Mouse (Mus musculus): ENCODE measurements around the gene Myg1. TPM values are rescaled to one million over a fixed set of nuclear protein-coding genes. Genes with fewer than 3 reads are reported as not detected.

Myg1 gene
- total and polyA plus RNA-seq, 3 experiments = 19.0 to 27.8 (median 24.1) TPM

DNA sequence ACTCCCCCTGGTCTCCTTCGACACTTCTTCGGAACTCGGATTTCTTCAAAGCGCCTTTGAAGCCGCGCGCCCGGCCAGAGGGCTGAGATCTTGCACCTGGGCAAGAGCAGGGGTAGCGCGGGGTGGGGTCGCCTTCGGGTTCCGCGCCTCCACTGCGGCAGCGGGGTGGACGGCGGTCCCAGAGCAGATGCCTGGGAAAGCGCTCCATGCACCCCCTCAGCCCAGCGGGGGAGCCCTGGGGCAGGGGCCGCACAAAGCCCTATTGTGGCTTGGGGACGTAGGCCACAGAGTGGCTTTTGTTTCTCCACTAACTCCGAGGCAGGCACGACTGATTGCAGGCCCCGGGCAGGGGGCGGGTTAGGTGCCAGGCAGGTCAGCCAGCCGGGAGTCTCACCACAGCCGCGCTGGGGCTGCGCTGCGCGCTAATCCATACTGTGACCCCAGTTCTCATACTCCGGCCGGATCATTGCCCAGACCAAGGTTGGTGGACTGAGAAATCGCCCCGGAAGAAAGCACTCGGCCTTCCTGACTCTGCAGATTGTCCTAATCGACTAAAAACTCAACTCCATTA lies 24.4 kb downstream of the Myg1 start:
- peak overlapping the region; percentile 36 for H3K27ac ChIP-seq
- intact Hi-C loops (cut with DNase I) = no loop called here
- H3K79me2 ChIP-seq (replicated peaks; ENCODE audit: control insufficient read depth, insufficient read depth, low read length) = no peaks in the 10 kb centered on the region
- DNase-seq = peak in 1 of 2 experiments; percentile 17
- H3K27me3 ChIP-seq (ENCODE audit: control insufficient read depth, insufficient read depth, low read length) = peaks cover 2% of the 10 kb centered on the region; the same call in 1 of the 2 replicates
- peaks cover 4% of the 10 kb centered on the region for H3K4me1 ChIP-seq (ENCODE audit: control insufficient read depth, insufficient read depth, low read length)
- H3K36me3 ChIP-seq (ENCODE audit: control insufficient read depth, insufficient read depth, low read length) = no peaks in the 10 kb centered on the region
- peak overlapping the region; percentile 51 for H3K4me3 ChIP-seq
- TF ChIP-seq CTCF (IDR thresholded peaks at IDR 0.05) (no peak), EP300 (IDR thresholded peaks at IDR 0.05; ENCODE audit: insufficient read depth, low read depth, low read length) (no peak), POLR2A (IDR thresholded peaks at IDR 0.05; ENCODE audit: insufficient read depth, low read depth, low read length) (no peak)
- H3K9ac ChIP-seq (ENCODE audit: low read depth, low read length) = peak overlapping the region; percentile 50
- 20% methylated on average over 38 of the region's 38 CpGs for WGBS

DNA sequence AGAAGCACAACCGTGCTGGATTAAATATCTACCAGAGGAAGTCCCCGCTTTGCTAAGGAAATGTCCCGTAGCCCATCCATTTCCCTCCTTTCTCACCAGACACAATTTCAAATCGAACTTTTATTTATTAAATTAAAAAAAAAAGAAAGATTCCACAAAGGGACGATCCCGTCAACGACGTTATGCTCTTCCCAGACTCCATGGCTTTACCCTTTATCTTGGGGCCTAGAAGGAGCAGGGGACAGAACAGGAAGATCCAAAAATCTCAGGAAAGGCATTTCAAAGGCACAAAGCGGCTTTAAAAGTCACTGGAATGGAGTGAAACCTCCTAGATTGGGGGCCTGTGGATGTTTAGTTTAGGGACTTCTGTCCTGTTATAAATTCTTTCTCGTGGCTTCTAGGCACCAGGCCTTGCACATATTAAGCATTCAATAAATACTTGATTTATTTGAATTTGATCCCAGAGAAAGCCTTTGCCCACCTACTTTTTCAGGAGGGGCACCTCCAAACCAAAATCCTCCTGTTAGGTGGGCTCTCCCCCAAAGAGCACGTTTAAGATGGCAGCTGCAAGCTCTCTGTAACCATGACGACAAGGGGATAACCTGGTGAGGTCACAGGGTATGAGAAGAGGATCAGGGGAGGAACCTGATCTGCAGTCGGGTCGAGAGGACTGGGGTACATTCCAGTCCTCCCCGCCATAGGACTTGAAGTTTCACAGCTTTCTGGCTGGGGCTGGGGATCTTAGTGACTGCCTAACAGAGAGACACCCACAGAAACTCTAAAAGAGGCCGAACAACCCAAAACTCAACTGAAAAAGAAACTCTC lies 25.2 kb downstream of the Myg1 start:
- Histone ChIP-seq H3K27me3 (ENCODE audit: control insufficient read depth, insufficient read depth, low read length) (peaks cover 2% of the 10 kb centered on the region; the same call in 1 of the 2 replicates), H3K36me3 (ENCODE audit: control insufficient read depth, insufficient read depth, low read length) (no peaks in the 10 kb centered on the region), H3K4me1 (ENCODE audit: control insufficient read depth, insufficient read depth, low read length) (peaks cover 2% of the 10 kb centered on the region), H3K9ac (ENCODE audit: low read depth, low read length) (no peak overlapping the region), H3K79me2 (replicated peaks; ENCODE audit: control insufficient read depth, insufficient read depth, low read length) (no peaks in the 10 kb centered on the region), H3K4me3 (no peak overlapping the region), H3K27ac (no peak overlapping the region)
- no peak for TF ChIP-seq POLR2A (IDR thresholded peaks at IDR 0.05; ENCODE audit: insufficient read depth, low read depth, low read length)
- no peak for TF ChIP-seq CTCF (IDR thresholded peaks at IDR 0.05)
- TF ChIP-seq EP300 (IDR thresholded peaks at IDR 0.05; ENCODE audit: insufficient read depth, low read depth, low read length) = no peak
- 78% methylated on average over 16 of the region's 16 CpGs for WGBS
- no peak for DNase-seq
- intact Hi-C loops (cut with DNase I) = no loop called here

DNA sequence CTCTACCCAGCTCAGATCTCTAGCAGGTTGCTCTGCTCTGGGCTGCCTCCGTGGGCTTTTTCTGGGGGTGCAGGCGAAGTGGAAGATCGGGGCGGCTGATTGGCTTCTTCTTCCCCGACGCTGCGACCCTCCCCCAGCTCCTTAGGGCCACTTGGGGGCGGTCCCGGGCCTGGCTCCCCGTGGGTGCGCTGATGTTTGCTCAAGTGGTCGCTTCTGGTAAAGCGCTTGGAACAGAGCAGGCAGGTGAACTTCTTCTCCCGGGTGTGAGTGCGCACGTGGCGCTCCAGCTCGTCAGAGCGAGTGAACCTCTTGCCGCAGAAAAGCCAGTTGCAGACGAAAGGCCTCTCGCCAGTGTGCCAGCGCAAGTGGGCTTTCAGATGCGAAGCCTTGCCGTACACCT lies 26.6 kb downstream of the Myg1 start:
- Histone ChIP-seq H3K36me3 (ENCODE audit: control insufficient read depth, insufficient read depth, low read length) (no peaks in the 10 kb centered on the region), H3K27ac (no peak overlapping the region), H3K27me3 (ENCODE audit: control insufficient read depth, insufficient read depth, low read length) (peaks cover 2% of the 10 kb centered on the region; the same call in 1 of the 2 replicates), H3K4me1 (ENCODE audit: control insufficient read depth, insufficient read depth, low read length) (peaks cover 2% of the 10 kb centered on the region), H3K79me2 (replicated peaks; ENCODE audit: control insufficient read depth, insufficient read depth, low read length) (no peaks in the 10 kb centered on the region), H3K9ac (ENCODE audit: low read depth, low read length) (no peak overlapping the region), H3K4me3 (no peak overlapping the region)
- intact Hi-C loops (cut with DNase I) = no loop called here
- TF ChIP-seq CTCF (IDR thresholded peaks at IDR 0.05) = no peak
- no peak for TF ChIP-seq EP300 (IDR thresholded peaks at IDR 0.05; ENCODE audit: insufficient read depth, low read depth, low read length)
- no peak for TF ChIP-seq POLR2A (IDR thresholded peaks at IDR 0.05; ENCODE audit: insufficient read depth, low read depth, low read length)
- no peak for DNase-seq
- 17% methylated on average over 25 of the region's 25 CpGs for WGBS

DNA sequence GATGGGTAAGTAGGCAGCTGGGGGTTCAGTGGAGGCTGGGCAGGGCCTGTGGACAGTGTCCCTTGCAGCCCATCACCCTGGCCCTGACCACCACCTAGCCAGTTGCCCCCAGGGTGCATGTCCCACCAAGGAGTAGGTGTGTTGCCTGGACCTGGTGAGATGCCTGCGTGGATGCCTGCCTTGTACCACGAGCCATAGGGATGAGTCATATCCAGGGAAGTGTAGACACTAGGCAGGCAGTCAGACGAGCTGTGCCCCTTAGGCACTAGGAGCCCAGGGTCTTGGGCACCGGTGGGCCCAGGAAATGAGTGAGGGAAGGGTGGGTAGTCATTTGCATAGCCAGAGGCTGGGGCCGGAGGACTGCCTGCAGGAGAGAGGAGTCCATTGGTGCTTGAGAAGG lies 27.3 kb downstream of the Myg1 start:
- no peak overlapping the region for H3K27ac ChIP-seq
- H3K4me3 ChIP-seq = no peak overlapping the region
- H3K27me3 ChIP-seq (ENCODE audit: control insufficient read depth, insufficient read depth, low read length) = peaks cover 2% of the 10 kb centered on the region; the same call in 1 of the 2 replicates
- H3K4me1 ChIP-seq (ENCODE audit: control insufficient read depth, insufficient read depth, low read length) = peaks cover 2% of the 10 kb centered on the region
- H3K9ac ChIP-seq (ENCODE audit: low read depth, low read length) = no peak overlapping the region
- no peaks in the 10 kb centered on the region for H3K36me3 ChIP-seq (ENCODE audit: control insufficient read depth, insufficient read depth, low read length)
- intact Hi-C loops (cut with DNase I) = no loop called here
- 37% methylated on average over 5 of the region's 5 CpGs for WGBS
- no peak for TF ChIP-seq CTCF (IDR thresholded peaks at IDR 0.05)
- no peak for TF ChIP-seq POLR2A (IDR thresholded peaks at IDR 0.05; ENCODE audit: insufficient read depth, low read depth, low read length)
- TF ChIP-seq EP300 (IDR thresholded peaks at IDR 0.05; ENCODE audit: insufficient read depth, low read depth, low read length) = no peak
- no peak for DNase-seq
- H3K79me2 ChIP-seq (replicated peaks; ENCODE audit: control insufficient read depth, insufficient read depth, low read length) = no peaks in the 10 kb centered on the region

DNA sequence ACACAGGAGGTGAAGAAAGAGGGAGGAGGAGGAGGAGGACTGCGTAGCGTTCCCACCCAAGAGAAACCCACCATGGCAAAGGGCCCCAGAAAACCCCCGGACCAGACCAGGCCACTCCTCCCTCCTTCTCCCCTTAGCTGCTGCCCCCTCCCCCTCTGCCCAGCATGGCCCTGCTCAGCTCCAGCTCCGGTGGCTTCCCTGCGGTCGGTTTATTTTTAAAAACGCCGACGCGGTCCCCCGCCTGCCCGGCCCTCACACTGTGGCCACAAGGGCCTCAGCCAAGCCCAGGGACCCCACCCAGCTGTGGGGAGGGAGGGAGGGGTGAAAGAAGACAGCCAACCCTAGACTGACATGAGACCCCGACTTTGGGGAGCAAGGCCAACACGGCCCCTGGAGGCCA lies 31.1 kb downstream of the Myg1 start:
- H3K36me3 ChIP-seq (ENCODE audit: control insufficient read depth, insufficient read depth, low read length) = no peaks in the 10 kb centered on the region
- no peak for TF ChIP-seq EP300 (IDR thresholded peaks at IDR 0.05; ENCODE audit: insufficient read depth, low read depth, low read length)
- no peak for DNase-seq
- H3K4me1 ChIP-seq (ENCODE audit: control insufficient read depth, insufficient read depth, low read length) = no peaks in the 10 kb centered on the region
- no peaks in the 10 kb centered on the region for H3K79me2 ChIP-seq (replicated peaks; ENCODE audit: control insufficient read depth, insufficient read depth, low read length)
- no peak overlapping the region for H3K27ac ChIP-seq
- H3K27me3 ChIP-seq (ENCODE audit: control insufficient read depth, insufficient read depth, low read length) = no peaks in the 10 kb centered on the region; the same call in none of the 2 replicates
- WGBS = 7% methylated on average over 14 of the region's 14 CpGs
- H3K4me3 ChIP-seq = no peak overlapping the region
- intact Hi-C loops (cut with DNase I) = no loop called here
- H3K9ac ChIP-seq (ENCODE audit: low read depth, low read length) = peak overlapping the region; percentile 22; the same call in 1 of the 2 replicates

DNA sequence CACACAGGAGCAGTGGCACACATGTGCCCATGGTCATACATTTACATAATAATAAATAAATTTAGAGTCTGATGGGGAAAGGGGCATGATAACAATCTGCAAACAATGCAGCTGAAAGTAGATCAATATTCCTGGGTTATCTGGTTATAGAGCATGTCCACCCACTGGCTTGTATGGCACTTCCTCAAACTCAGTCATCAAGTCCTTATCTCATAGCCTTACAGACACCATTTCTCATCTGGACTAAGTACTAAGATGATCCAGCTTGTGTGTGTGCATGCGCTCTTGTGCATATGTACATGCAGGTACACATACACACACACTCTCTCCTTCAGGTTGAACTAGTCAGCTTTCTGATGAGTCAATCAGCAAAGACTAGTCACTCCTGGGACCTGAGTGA lies 33.2 kb downstream of the Myg1 start:
- 90% methylated on average over 1 of the region's 1 CpGs for WGBS
- Histone ChIP-seq H3K27ac (no peak overlapping the region), H3K9ac (ENCODE audit: low read depth, low read length) (no peak overlapping the region), H3K27me3 (ENCODE audit: control insufficient read depth, insufficient read depth, low read length) (no peaks in the 10 kb centered on the region; the same call in none of the 2 replicates), H3K79me2 (replicated peaks; ENCODE audit: control insufficient read depth, insufficient read depth, low read length) (no peaks in the 10 kb centered on the region), H3K36me3 (ENCODE audit: control insufficient read depth, insufficient read depth, low read length) (no peaks in the 10 kb centered on the region), H3K4me1 (ENCODE audit: control insufficient read depth, insufficient read depth, low read length) (no peaks in the 10 kb centered on the region), H3K4me3 (no peak overlapping the region)
- intact Hi-C loops (cut with DNase I) = no loop called here
- DNase-seq = no peak
- TF ChIP-seq POLR2A (IDR thresholded peaks at IDR 0.05; ENCODE audit: insufficient read depth, low read depth, low read length) = no peak
- no peak for TF ChIP-seq CTCF (IDR thresholded peaks at IDR 0.05)
- no peak for TF ChIP-seq EP300 (IDR thresholded peaks at IDR 0.05; ENCODE audit: insufficient read depth, low read depth, low read length)

All from heart, adult 2 months (tissue).